Mouse (Mus musculus): ENCODE measurements around the gene Cacna1h. TPM values are rescaled to one million over a fixed set of nuclear protein-coding genes. Genes with fewer than 3 reads are reported as not detected.
A peak's percentile ranks its signal among the peaks of the same experiment; 100 is the strongest.

Cacna1h gene
- polyA plus RNA-seq, 1 experiment from 2014 or later = 0.42 TPM

DNA sequence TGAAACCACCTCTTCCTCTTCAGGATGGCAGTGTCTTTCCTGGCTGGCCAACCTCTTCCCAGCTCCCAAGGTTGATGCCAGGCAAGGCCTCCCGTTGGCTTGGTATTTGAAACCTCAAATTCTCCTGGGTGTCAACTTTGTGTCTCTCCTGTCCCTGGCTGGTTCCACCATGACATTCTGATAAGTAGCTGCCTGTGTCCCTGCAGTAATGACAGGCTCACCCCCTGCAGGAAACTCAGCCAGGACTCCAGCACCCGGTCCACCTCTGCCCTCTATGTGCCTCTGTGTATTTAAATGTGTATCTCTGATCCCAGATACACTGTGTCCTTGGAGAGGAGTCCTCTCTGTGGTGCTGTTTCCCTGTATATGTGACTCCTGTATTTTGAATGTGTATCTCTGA, 32.7 kb upstream of the Cacna1h start:
- Histone ChIP-seq H3K9ac (replicated peaks; ENCODE audit: low read depth) (no peak overlapping the region), H3K4me1 (ENCODE audit: insufficient read depth, low read depth, low read length) (no peaks in the 10 kb centered on the region), H3K27me3 (replicated peaks; ENCODE audit: insufficient read depth, low read length) (no peaks in the 10 kb centered on the region), H3K36me3 (ENCODE audit: insufficient read depth, low read length) (no peaks in the 10 kb centered on the region), H3K9me3 (ENCODE audit: low read length) (no peaks in the 10 kb centered on the region), H3K4me3 (ENCODE audit: low read depth, low read length) (no peak overlapping the region), H3K27ac (ENCODE audit: low read length) (no peak overlapping the region), H3K4me2 (replicated peaks; ENCODE audit: low read depth, low read length) (no peak overlapping the region)
- 74% methylated on average over 2 of the region's 2 CpGs for WGBS
- DNase-seq (ENCODE audit: low spot score) (no peak), ATAC-seq (no peak)
- TF ChIP-seq EP300 (IDR thresholded peaks at IDR 0.05) = no peak
- TF ChIP-seq CTCF (IDR thresholded peaks at IDR 0.05) = no peak

DNA sequence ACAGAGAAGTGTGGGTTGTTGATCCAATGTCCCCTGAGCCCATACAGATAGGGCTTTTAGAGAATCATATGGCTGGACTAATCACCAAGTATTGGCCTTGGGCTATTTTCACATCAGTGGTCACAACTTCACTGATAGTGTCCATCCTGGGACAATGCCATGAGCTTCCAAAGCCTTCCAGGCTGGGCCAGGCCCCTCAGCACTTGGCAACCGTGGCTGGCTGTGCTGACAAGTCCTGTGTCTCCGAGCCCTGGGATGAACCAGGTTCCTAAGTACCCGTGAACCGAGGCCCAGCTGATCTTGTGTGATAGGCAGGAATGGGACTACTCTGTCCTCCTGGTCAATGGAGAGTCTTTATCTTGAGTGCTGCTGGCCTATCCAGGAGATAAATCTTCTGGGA, 30.5 kb upstream of the Cacna1h start:
- no peak overlapping the region for H3K4me2 ChIP-seq (replicated peaks; ENCODE audit: low read depth, low read length)
- H3K9me3 ChIP-seq (ENCODE audit: low read length) = no peaks in the 10 kb centered on the region; the same call in 1 of the 2 replicates
- no peak for TF ChIP-seq CTCF (IDR thresholded peaks at IDR 0.05)
- H3K27me3 ChIP-seq (replicated peaks; ENCODE audit: insufficient read depth, low read length) = no peaks in the 10 kb centered on the region
- DNase-seq (ENCODE audit: low spot score) = no peak
- no peak overlapping the region for H3K4me3 ChIP-seq (ENCODE audit: low read depth, low read length)
- 57% methylated on average over 4 of the region's 4 CpGs for WGBS
- no peak overlapping the region for H3K27ac ChIP-seq (ENCODE audit: low read length)
- no peak for ATAC-seq
- H3K36me3 ChIP-seq (ENCODE audit: insufficient read depth, low read length) = no peaks in the 10 kb centered on the region
- no peak overlapping the region for H3K9ac ChIP-seq (replicated peaks; ENCODE audit: low read depth)
- no peaks in the 10 kb centered on the region for H3K4me1 ChIP-seq (ENCODE audit: insufficient read depth, low read depth, low read length)

DNA sequence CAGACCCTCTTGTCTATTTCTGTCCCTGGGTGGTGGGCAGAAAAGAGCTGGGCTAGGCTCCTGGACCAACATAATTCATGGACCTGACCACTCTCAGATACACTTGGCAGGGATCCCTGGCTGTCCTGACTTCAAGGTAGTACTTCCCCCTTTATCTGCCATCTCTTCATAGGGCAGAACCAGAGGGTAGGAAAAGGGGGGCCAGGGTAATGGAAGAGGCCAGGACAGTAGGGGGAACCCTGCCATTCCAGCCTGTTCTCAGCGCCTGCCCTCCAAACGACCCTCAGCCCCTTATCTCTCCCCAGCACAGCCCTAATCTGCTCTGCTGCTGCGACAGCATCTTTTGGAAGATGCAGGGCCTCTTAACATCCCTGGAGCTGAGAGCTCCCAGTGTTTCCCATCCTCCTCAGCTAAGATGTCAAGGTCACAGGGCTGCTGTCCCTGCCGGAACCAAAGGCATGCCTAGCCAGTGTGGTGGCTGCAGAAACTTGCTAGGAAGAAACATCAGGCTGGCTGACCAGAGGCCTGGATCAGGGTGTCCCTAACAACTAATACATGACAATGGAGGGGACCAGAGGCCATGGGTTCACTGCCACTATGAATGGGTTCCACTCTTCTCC, 29.9 kb upstream of the Cacna1h start:
- Histone ChIP-seq H3K4me3 (ENCODE audit: low read depth, low read length) (no peak overlapping the region), H3K9ac (replicated peaks; ENCODE audit: low read depth) (no peak overlapping the region), H3K9me3 (ENCODE audit: low read length) (no peaks in the 10 kb centered on the region; the same call in 1 of the 2 replicates), H3K4me2 (replicated peaks; ENCODE audit: low read depth, low read length) (no peak overlapping the region), H3K4me1 (ENCODE audit: insufficient read depth, low read depth, low read length) (no peaks in the 10 kb centered on the region), H3K27ac (ENCODE audit: low read length) (no peak overlapping the region), H3K36me3 (ENCODE audit: insufficient read depth, low read length) (no peaks in the 10 kb centered on the region), H3K27me3 (replicated peaks; ENCODE audit: insufficient read depth, low read length) (no peaks in the 10 kb centered on the region)
- ATAC-seq (no peak), DNase-seq (ENCODE audit: low spot score) (no peak)
- WGBS = 36% methylated on average over 4 of the region's 4 CpGs
- TF ChIP-seq EP300 (IDR thresholded peaks at IDR 0.05) = no peak
- TF ChIP-seq CTCF (IDR thresholded peaks at IDR 0.05) = no peak

DNA sequence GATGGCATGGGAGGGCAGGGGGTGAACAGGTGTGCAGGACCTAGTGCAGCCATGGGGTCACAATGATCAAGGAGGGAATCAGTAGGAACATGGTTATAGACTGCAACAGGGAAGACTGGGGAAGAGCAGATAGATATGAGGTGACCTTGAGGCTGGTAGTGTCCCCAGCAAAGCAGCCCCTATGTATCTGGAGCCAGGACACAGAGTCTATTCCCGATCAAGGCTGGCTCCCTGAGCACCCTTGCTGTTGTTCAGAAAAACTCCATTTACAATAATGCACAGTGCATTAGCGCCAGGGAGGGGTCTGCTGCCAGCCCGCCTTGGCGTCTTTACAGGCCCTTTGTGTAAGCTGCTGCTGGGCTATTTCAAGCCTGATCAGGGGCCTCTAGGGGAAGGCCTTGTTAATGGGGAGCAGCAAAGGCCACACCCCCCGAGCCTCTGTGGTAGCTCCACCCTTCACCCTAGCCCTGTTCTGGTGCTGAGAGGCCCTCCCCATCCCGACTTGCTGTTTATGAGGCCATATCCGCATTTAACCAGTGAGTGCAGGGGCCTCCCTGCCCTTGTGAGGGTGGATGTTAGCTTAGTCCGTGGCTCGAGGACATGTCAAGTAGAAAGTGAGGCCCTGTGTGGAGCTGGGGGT, 28.8 kb upstream of the Cacna1h start:
- Histone ChIP-seq H3K9ac (replicated peaks; ENCODE audit: low read depth) (no peak overlapping the region), H3K27ac (ENCODE audit: low read length) (no peak overlapping the region), H3K4me3 (ENCODE audit: low read depth, low read length) (no peak overlapping the region), H3K27me3 (replicated peaks; ENCODE audit: insufficient read depth, low read length) (no peaks in the 10 kb centered on the region), H3K4me1 (ENCODE audit: insufficient read depth, low read depth, low read length) (no peaks in the 10 kb centered on the region), H3K36me3 (ENCODE audit: insufficient read depth, low read length) (no peaks in the 10 kb centered on the region), H3K9me3 (ENCODE audit: low read length) (no peaks in the 10 kb centered on the region; the same call in 1 of the 2 replicates), H3K4me2 (replicated peaks; ENCODE audit: low read depth, low read length) (no peak overlapping the region)
- no peak for DNase-seq (ENCODE audit: low spot score)
- 21% methylated on average over 9 of the region's 9 CpGs for whole genome bisulfite sequencing
- no peak for TF ChIP-seq EP300 (IDR thresholded peaks at IDR 0.05)
- no peak for TF ChIP-seq CTCF (IDR thresholded peaks at IDR 0.05)
- 0 out of 2 replicates have a peak, but pooled peaks have one; percentile 32 for ATAC-seq

DNA sequence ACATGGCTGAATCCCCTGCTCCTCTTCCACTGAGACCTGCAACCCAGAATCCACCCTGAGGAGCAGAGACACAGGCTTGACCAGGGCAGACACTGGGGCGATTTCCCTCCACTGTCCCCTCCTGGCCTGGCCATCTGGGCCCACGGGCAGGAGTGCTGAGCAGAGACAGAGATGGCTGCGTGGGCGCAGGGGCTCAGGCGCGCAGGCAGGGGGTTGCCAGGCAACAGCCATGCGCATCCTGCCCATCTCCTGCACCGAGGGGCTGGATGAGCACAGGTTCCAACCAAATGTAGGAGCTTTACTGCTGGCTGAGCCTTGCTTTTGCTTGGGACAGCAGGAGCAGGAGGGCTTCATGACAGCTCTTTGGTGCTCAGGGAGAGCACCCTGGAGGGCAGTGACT, 23.0 kb upstream of the Cacna1h start:
- no peak for ATAC-seq
- DNase-seq (ENCODE audit: low spot score) = no peak
- no peaks in the 10 kb centered on the region for H3K36me3 ChIP-seq (ENCODE audit: insufficient read depth, low read length)
- no peak for TF ChIP-seq EP300 (IDR thresholded peaks at IDR 0.05)
- no peak overlapping the region for H3K27ac ChIP-seq (ENCODE audit: low read length)
- no peaks in the 10 kb centered on the region for H3K4me1 ChIP-seq (ENCODE audit: insufficient read depth, low read depth, low read length)
- WGBS = 54% methylated on average over 8 of the region's 8 CpGs
- H3K9me3 ChIP-seq (ENCODE audit: low read length) = no peaks in the 10 kb centered on the region; the same call in 1 of the 2 replicates
- H3K27me3 ChIP-seq (replicated peaks; ENCODE audit: insufficient read depth, low read length) = no peaks in the 10 kb centered on the region
- no peak overlapping the region for H3K4me3 ChIP-seq (ENCODE audit: low read depth, low read length)
- H3K4me2 ChIP-seq (replicated peaks; ENCODE audit: low read depth, low read length) = no peak overlapping the region
- no peak overlapping the region for H3K9ac ChIP-seq (replicated peaks; ENCODE audit: low read depth)

DNA sequence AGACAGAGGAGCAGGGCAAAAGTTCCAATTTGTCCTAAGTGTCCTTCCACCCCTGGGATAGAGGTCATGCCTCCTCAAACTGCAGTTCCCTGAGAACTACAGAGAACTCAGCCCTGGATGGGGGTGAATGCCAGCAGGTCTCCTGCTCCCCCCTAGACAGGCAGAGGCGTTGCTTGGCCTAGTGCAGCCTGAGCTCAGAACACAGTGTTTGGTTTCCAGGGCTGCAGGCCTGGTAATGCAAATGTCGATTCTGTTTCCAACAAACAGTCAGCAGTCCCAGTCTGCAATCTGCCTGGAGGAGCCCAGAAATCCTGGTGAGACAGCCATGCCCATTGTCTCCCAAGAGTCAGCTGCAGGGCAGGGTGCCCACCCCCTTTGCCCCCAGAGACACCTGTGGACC, 20.7 kb upstream of the Cacna1h start, which contains the start of gene Tekt4:
Gene Tekt4, plus strand, starts transcription at position 344 of the 400 bp plus-strand sequence.
- 39% methylated on average over 2 of the region's 2 CpGs for WGBS
- no peaks in the 10 kb centered on the region for H3K9me3 ChIP-seq (ENCODE audit: low read length)
- H3K4me1 ChIP-seq (ENCODE audit: insufficient read depth, low read depth, low read length) = no peaks in the 10 kb centered on the region
- ATAC-seq = no peak
- H3K4me2 ChIP-seq (replicated peaks; ENCODE audit: low read depth, low read length) = no peak within 1 kb of the TSS
- TF ChIP-seq CTCF (IDR thresholded peaks at IDR 0.05) (no peak), EP300 (IDR thresholded peaks at IDR 0.05) (no peak)
- no peak for DNase-seq (ENCODE audit: low spot score)
- no peak within 1 kb of the TSS for H3K4me3 ChIP-seq (ENCODE audit: low read depth, low read length)
- no peak within 1 kb of the TSS for H3K9ac ChIP-seq (replicated peaks; ENCODE audit: low read depth)
- H3K27me3 ChIP-seq (replicated peaks; ENCODE audit: insufficient read depth, low read length) = no peaks in the 10 kb centered on the region
- no peak within 1 kb of the TSS for H3K27ac ChIP-seq (ENCODE audit: low read length)
- H3K36me3 ChIP-seq (ENCODE audit: insufficient read depth, low read length) = no peaks in the 10 kb centered on the region

All from lung, postnatal 0 days (tissue).